Mouse (Mus musculus) mouse trophoblast stem cell (cell line): Measurements from ENCODE around the gene Rest.

Source experiments
- in situ Hi-C, 2 experiments: fragments of 300-500 bp; cut with MseI, MboI; formaldehyde crosslinking; loops; 2 replicates in 1 of 2; 3 replicates in 1 of 2; pipeline ENCODE4 v1.15.1; 2025

Gene Rest

GRCm38 (mm10) chr5:77309051-77309906 is 44.0 kb downstream of the Rest start:
- in situ Hi-C loops = no loop called here

GRCm38 (mm10) chr5:77309924-77310772 is 44.9 kb downstream of the Rest start, which contains the start of the genes Noa1 and Polr2b:
Gene Noa1, minus strand, starts transcription at chr5:77310084.
Gene Polr2b, plus strand, starts transcription at chr5:77310147.
- in situ Hi-C loops = no loop called here

- in situ Hi-C loops = no loop called here
Observed at GRCm38 (mm10) chr5:77314206-77314605, 48.9 kb downstream of the Rest start.

- in situ Hi-C loops = no loop called here
Observed at GRCm38 (mm10) chr5:77314986-77315385, 49.7 kb downstream of the Rest start.

- in situ Hi-C loops = no loop called here
Observed at GRCm38 (mm10) chr5:77324936-77325335, 59.6 kb downstream of the Rest start.

- in situ Hi-C loops = no loop called here
Observed at GRCm38 (mm10) chr5:77330154-77330553, 64.9 kb downstream of the Rest start.
